In the genomic region with DNA sequence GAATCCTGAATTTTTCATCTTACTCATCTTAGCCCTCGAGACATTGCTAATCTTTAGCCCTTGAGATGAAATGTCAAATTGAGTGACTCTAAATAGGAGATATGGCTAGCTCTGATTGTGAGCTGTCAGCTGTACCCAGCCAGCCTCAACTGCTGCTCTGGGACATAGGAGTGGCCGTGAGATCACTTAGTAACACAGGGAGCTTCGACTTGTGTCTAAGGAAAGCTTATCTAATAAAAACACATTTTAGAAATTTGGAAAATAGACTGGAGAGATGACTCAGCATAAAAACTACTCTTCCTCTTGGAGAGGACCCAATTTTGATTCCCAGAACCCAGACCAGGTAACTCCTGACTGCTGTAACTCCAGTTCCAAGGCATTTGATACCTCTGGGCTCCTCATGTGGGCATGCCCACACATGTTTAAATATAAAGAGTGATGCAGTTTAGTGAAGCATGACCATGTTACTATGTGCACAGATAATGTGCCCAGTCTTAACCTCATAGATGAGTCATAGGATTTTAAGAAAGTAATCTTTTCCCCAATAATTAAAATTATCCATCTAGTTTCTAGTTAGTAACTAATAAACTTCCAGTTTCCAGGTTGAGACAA, we compare ENCODE assay signal across 17 mouse cellular contexts.
A peak's percentile ranks its signal among the peaks of the same experiment; 100 is the strongest.
DNase-seq lines count a peak whose midpoint lies in the region; ATAC-seq and TF ChIP-seq lines count a peak whose summit lies in the region.
"Had no signal": no experiment of that assay in that cellular context is flagged by ENCODE, and none has a peak within 500 bp of the region (broad histone marks: within the 10 kb centered on the region; RNA-seq: fewer than 3 reads in every experiment).

No protein-coding gene starts in this region.

- 45% methylated on average over 3 of the region's 3 CpGs for WGBS in bone marrow, adult 2 months
- WGBS in liver, embryonic 12.5 days (ENCODE audit: insufficient replicate concordance), result 18% methylated on average over 3 of the region's 3 CpGs
- WGBS in midbrain, embryonic 13.5 days, result 93% methylated on average over 3 of the region's 3 CpGs

- no peak overlapping the region for H3K9ac ChIP-seq in liver, embryonic 12.5 days
- H3K9ac ChIP-seq in midbrain, embryonic 13.5 days (replicated peaks), result no peak overlapping the region
- H3K9ac ChIP-seq: heart, embryonic 15.5 days; hindbrain, embryonic 12.5 days; limb, embryonic 12.5 days; midbrain, embryonic 15.5 days; neural tube, embryonic 13.5 days had no signal

- no peak for TF ChIP-seq CTCF in bone marrow, adult 2 months (IDR thresholded peaks at IDR 0.05; ENCODE audit: control insufficient read depth, insufficient read depth, low read length)

- no peaks in the 10 kb centered on the region for H3K27me3 ChIP-seq in liver, embryonic 12.5 days (replicated peaks)
- no peaks in the 10 kb centered on the region for H3K27me3 ChIP-seq in midbrain, embryonic 13.5 days
- H3K27me3 ChIP-seq: heart, embryonic 15.5 days; hindbrain, embryonic 12.5 days; limb, embryonic 12.5 days; midbrain, embryonic 15.5 days; neural tube, embryonic 13.5 days had no signal

- H3K27ac ChIP-seq in bone marrow, adult 2 months (ENCODE audit: control insufficient read depth, insufficient read depth, low read depth, low read length, poor library complexity), result peak overlapping the region; percentile 21; the same call in 1 of the 2 replicates
- H3K27ac ChIP-seq in liver, embryonic 12.5 days, result peak overlapping the region; percentile 85
- H3K27ac ChIP-seq in midbrain, embryonic 13.5 days, result no peak overlapping the region
- H3K27ac ChIP-seq: heart, embryonic 15.5 days; hindbrain, embryonic 12.5 days; limb, embryonic 12.5 days; midbrain, embryonic 15.5 days; neural tube, embryonic 13.5 days had no signal

- no peaks in the 10 kb centered on the region for H3K9me3 ChIP-seq in liver, embryonic 12.5 days (replicated peaks)
- H3K9me3 ChIP-seq in midbrain, embryonic 13.5 days, result no peaks in the 10 kb centered on the region
- H3K9me3 ChIP-seq: heart, embryonic 15.5 days; hindbrain, embryonic 12.5 days; limb, embryonic 12.5 days; midbrain, embryonic 15.5 days; neural tube, embryonic 13.5 days had no signal

- peaks cover 4% of the 10 kb centered on the region; the same call in 1 of the 2 replicates for H3K4me1 ChIP-seq in bone marrow, adult 2 months (ENCODE audit: control insufficient read depth, insufficient read depth, low read length)
- peaks cover 36% of the 10 kb centered on the region for H3K4me1 ChIP-seq in liver, embryonic 12.5 days
- no peaks in the 10 kb centered on the region for H3K4me1 ChIP-seq in midbrain, embryonic 13.5 days (replicated peaks)
- H3K4me1 ChIP-seq: limb, embryonic 12.5 days; midbrain, embryonic 15.5 days; neural tube, embryonic 13.5 days had no signal

- no peak for TF ChIP-seq POLR2A in bone marrow, adult 2 months (IDR thresholded peaks at IDR 0.05; ENCODE audit: borderline replicate concordance, control insufficient read depth, low read depth, low read length)

- peak overlapping the region; percentile 44 for H3K4me2 ChIP-seq in liver, embryonic 12.5 days
- H3K4me2 ChIP-seq in midbrain, embryonic 13.5 days (replicated peaks), result no peak overlapping the region
- H3K4me2 ChIP-seq: heart, embryonic 15.5 days; hindbrain, embryonic 12.5 days; limb, embryonic 12.5 days; midbrain, embryonic 15.5 days; neural tube, embryonic 13.5 days had no signal

- peak; percentile 35 for DNase-seq in spleen, adult 12 weeks (ENCODE audit: low spot score)
- no peak for DNase-seq in spleen, adult 18-20 months
- DNase-seq in thymus, postnatal 10 days (ENCODE audit: low spot score in 2 of 2), result no peak
- no peak for DNase-seq in embryo, embryonic 10 days (ENCODE audit: low spot score)
- DNase-seq: cerebellum, adult 11 months; gastrocnemius, postnatal 36 days; kidney, adult 18-20 months; kidney, postnatal 36 days; lung, postnatal 14 days had no signal

- peak; percentile 98 for ATAC-seq in liver, embryonic 12.5 days
- no peak for ATAC-seq in midbrain, embryonic 13.5 days
- ATAC-seq: midbrain, embryonic 15.5 days had no signal

- no peak overlapping the region for H3K4me3 ChIP-seq in bone marrow, adult 2 months (replicated peaks; ENCODE audit: control insufficient read depth, low read depth, low read length)
- H3K4me3 ChIP-seq in liver, embryonic 12.5 days, result no peak overlapping the region
- H3K4me3 ChIP-seq in midbrain, embryonic 13.5 days (replicated peaks), result no peak overlapping the region
- H3K4me3 ChIP-seq: heart, embryonic 15.5 days; hindbrain, embryonic 12.5 days; limb, embryonic 12.5 days; midbrain, embryonic 15.5 days; neural tube, embryonic 13.5 days had no signal

- peaks cover 20% of the 10 kb centered on the region for H3K36me3 ChIP-seq in liver, embryonic 12.5 days
- H3K36me3 ChIP-seq in midbrain, embryonic 13.5 days, result no peaks in the 10 kb centered on the region
- H3K36me3 ChIP-seq: hindbrain, embryonic 12.5 days; limb, embryonic 12.5 days; midbrain, embryonic 15.5 days; neural tube, embryonic 13.5 days had no signal
